In the genomic region with DNA sequence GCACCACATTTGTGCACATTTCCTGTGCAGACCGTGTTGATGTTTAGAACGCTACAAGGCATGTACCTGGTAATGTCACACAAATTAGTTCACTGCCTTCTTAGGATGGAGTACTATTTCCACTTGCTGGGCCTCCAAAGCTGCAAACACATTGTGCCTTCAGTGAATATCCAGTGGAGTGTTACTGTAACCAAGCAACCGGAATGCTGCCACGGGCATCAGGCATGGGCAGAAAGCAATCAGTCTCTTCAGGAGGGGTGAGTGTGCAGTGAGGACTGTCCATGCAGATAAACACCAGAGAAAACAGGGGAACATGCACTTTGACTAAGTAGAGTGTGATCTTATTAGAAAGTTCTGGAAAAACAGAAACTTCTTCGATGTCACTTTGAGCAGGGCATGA, we compare ENCODE assay signal across 9 mouse cellular contexts.
DNase-seq lines count a peak whose midpoint lies in the region; ATAC-seq and TF ChIP-seq lines count a peak whose summit lies in the region.
"Had no signal": no experiment of that assay in that cellular context is flagged by ENCODE, and none has a peak within 500 bp of the region (broad histone marks: within the 10 kb centered on the region; RNA-seq: fewer than 3 reads in every experiment).

No protein-coding gene starts in this region.

- TF ChIP-seq POLR2A in kidney, adult 2 months (IDR thresholded peaks at IDR 0.05; ENCODE audit: low read depth, low read length) = no peak

- DNase-seq in Patski (ENCODE audit: low read depth, low spot score) = peak; percentile 35
- DNase-seq in embryo, embryonic 9.5 days (ENCODE audit: extremely low spot score) = peak; percentile 28
- DNase-seq in kidney, adult 2 months = peak; percentile 11
- DNase-seq in lung, adult 18-20 months = no peak
- no peak for DNase-seq in urinary bladder, postnatal 4 days (ENCODE audit: low spot score in 2 of 2)
- no peak for DNase-seq in spleen, postnatal 10 days (ENCODE audit: low spot score in 2 of 2)
- DNase-seq: liver, embryonic 13.5 days had no signal

- in situ Hi-C loops in Patski (cut with MboI; ENCODE audit: low pct_unique_long_range_greater_than_20kb) = no loop called here

- peak; percentile 94 for ATAC-seq in Patski
- peak; percentile 95 for ATAC-seq in midbrain, embryonic 13.5 days
- no peak for ATAC-seq in intestine, embryonic 16.5 days

- no peaks in the 10 kb centered on the region; the same call in 1 of the 2 replicates for H3K4me1 ChIP-seq in kidney, adult 2 months (ENCODE audit: control insufficient read depth, insufficient read depth, low read length)
- H3K4me1 ChIP-seq in midbrain, embryonic 13.5 days (replicated peaks) = peaks cover 7% of the 10 kb centered on the region
- no peaks in the 10 kb centered on the region for H3K4me1 ChIP-seq in intestine, embryonic 16.5 days (ENCODE audit: control insufficient read depth, insufficient read depth, low read length)
- H3K4me1 ChIP-seq: liver, embryonic 13.5 days had no signal

- no peak overlapping the region for H3K9ac ChIP-seq in midbrain, embryonic 13.5 days (replicated peaks)
- H3K9ac ChIP-seq in intestine, embryonic 16.5 days (ENCODE audit: low read depth, low read length) = no peak overlapping the region
- H3K9ac ChIP-seq: liver, embryonic 13.5 days had no signal

- no peak overlapping the region for H3K4me3 ChIP-seq in kidney, adult 2 months (ENCODE audit: insufficient read depth, low read depth, low read length)
- no peak overlapping the region for H3K4me3 ChIP-seq in midbrain, embryonic 13.5 days (replicated peaks)
- no peak overlapping the region for H3K4me3 ChIP-seq in intestine, embryonic 16.5 days (ENCODE audit: low read length)
- H3K4me3 ChIP-seq: liver, embryonic 13.5 days had no signal

- H3K36me3 ChIP-seq in kidney, adult 2 months (ENCODE audit: control insufficient read depth, insufficient read depth, low read length) = no peaks in the 10 kb centered on the region
- no peaks in the 10 kb centered on the region for H3K36me3 ChIP-seq in midbrain, embryonic 13.5 days
- no peaks in the 10 kb centered on the region for H3K36me3 ChIP-seq in intestine, embryonic 16.5 days (ENCODE audit: control insufficient read depth, insufficient read depth, low read length)
- H3K36me3 ChIP-seq: liver, embryonic 13.5 days had no signal

- CTCF ChIA-PET in Patski (lab: Charles Lee) = no interaction called here

- no peak overlapping the region for H3K27ac ChIP-seq in kidney, adult 2 months (ENCODE audit: insufficient read depth, low read depth, low read length)
- H3K27ac ChIP-seq in midbrain, embryonic 13.5 days = no peak overlapping the region
- no peak overlapping the region for H3K27ac ChIP-seq in intestine, embryonic 16.5 days (ENCODE audit: low read length)
- H3K27ac ChIP-seq: liver, embryonic 13.5 days had no signal

- H3K27me3 ChIP-seq in Patski = no peaks in the 10 kb centered on the region
- no peaks in the 10 kb centered on the region for H3K27me3 ChIP-seq in kidney, adult 2 months (replicated peaks; ENCODE audit: control insufficient read depth, insufficient read depth, low read length)
- H3K27me3 ChIP-seq in midbrain, embryonic 13.5 days = no peaks in the 10 kb centered on the region
- no peaks in the 10 kb centered on the region for H3K27me3 ChIP-seq in intestine, embryonic 16.5 days (replicated peaks; ENCODE audit: control insufficient read depth, insufficient read depth, low read length)
- H3K27me3 ChIP-seq: liver, embryonic 13.5 days had no signal

- H3K4me2 ChIP-seq in midbrain, embryonic 13.5 days (replicated peaks) = no peak overlapping the region
- H3K4me2 ChIP-seq in intestine, embryonic 16.5 days (ENCODE audit: low read depth, low read length) = no peak overlapping the region
- H3K4me2 ChIP-seq: liver, embryonic 13.5 days had no signal

- 34% methylated on average over 5 of the region's 5 CpGs for WGBS in kidney, adult 2 months
- 30% methylated on average over 5 of the region's 5 CpGs for WGBS in midbrain, embryonic 13.5 days
- 73% methylated on average over 5 of the region's 5 CpGs for WGBS in intestine, embryonic 16.5 days

- no peaks in the 10 kb centered on the region for H3K9me3 ChIP-seq in midbrain, embryonic 13.5 days
- H3K9me3 ChIP-seq in intestine, embryonic 16.5 days (ENCODE audit: control insufficient read depth, low read length) = no peaks in the 10 kb centered on the region
- H3K9me3 ChIP-seq: liver, embryonic 13.5 days had no signal

- POLR2A ChIA-PET in Patski (lab: Charles Lee) = no interaction called here

- no peak for TF ChIP-seq CTCF in Patski (IDR thresholded peaks at IDR 0.05)
- no peak for TF ChIP-seq CTCF in kidney, adult 2 months (conservative IDR thresholded peaks at IDR 0.05; ENCODE audit: insufficient read depth, insufficient read length, low read depth, low read length)

Comparison
In these comparisons a context has a peak if more than half of its experiments do, and no peak if none do; other contexts are left out.
1. DNase-seq: peak in Patski (single experiment), embryo, embryonic 9.5 days (single experiment) and kidney, adult 2 months (single experiment); none in lung, adult 18-20 months (0 of 2), urinary bladder, postnatal 4 days (0 of 2) and spleen, postnatal 10 days (0 of 2).